Mouse (Mus musculus) urinary bladder, postnatal 25 days (tissue): ENCODE data around the gene Gm11567.
"Not testable (repeated sequence)": the region's sequence is repeated elsewhere in the genome, so short reads cannot be mapped to it uniquely, and the experiment has no call there.

Source experiments
- DNase-seq: peaks from one replicate; pipeline ENCODE4 v3.0.0; 2022; ENCODE audit warnings: low spot score

Gm11567 gene

DNA sequence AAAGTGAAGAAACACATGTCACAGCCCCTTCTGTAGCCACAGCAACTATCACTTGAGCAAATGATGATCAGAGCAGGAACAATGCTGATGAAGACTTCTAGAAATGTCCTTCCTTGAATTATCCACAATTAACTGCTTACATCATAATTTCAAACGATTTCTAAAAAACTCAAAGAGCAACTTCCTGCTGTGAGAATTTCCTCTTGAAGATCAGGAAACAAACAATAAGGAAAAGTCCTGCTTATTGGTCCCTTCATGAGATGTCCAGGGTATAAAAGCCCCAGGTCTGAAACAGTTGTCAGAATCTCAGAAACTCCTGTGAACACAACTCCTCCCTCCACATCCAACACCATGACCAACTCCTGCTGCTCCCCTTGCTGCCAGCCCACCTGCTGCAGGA lies at the start of gene Gm11567:
Gene Gm11567 (plus strand): TSS at position 301 of the 400 bp plus-strand sequence.
- DNase-seq, result not testable (repeated sequence)

DNA sequence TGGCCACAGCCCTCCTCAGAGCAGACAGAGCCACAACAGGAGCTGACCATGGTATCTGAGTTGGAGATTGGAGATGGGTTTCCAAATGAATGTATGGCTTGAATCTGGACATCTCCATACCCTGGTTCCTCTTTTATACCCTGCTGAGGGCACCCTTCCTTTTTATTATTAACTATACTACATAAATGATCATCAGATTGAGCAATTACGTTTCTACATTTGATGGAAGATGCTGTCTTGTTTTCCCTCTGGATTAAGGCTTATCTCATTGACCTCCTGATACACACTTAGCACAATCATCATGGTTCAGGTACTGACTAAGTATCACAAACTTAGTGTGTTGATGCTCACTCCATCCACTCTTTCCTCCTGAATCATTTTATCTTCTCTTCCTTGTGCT lies 41.0 kb upstream of the Gm11567 start, which contains the start of gene 2300003K06Rik:
Gene 2300003K06Rik (minus strand): TSS at position 101 of the 400 bp plus-strand sequence.
- DNase-seq, result no peak

DNA sequence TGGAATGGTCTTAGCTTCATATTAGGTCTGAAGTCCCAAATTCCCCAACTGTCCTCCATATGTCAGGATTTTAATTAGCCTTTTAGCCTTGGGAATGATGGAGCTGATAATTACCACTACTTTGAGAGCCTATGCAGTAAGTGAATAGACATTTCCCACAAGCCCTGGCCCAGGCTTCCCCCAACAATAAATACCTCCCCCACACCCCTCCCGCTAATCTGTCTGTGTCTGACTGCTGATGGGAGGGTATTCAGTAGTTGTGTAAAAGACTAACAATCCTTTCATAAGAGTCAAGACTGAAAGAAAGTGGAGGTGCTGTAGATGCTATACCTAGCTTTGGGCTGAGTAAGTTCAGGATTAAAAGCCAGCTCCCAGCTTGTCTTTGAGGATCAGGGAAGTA lies 36.8 kb upstream of the Gm11567 start:
- DNase-seq, result no peak

DNA sequence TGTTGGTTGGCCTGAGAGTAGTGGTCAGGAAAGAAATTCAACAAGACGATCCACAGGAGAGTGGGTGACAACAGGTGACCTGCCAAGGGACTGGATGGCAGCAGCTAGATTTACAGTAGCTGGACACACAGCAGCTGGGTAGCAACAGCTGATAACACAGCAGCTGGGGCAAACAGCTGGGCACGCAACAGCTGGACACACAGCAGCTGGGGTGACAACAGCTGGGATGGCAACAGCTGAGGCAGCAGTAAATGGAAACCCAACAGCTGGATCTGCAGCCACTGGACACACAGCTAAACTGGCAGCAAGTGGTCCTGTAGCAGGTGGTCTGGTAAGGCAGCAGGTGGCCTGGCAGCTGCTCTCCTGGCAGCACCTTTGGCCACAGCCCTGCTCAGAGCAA lies 32.2 kb upstream of the Gm11567 start:
- DNase-seq, result no peak

DNA sequence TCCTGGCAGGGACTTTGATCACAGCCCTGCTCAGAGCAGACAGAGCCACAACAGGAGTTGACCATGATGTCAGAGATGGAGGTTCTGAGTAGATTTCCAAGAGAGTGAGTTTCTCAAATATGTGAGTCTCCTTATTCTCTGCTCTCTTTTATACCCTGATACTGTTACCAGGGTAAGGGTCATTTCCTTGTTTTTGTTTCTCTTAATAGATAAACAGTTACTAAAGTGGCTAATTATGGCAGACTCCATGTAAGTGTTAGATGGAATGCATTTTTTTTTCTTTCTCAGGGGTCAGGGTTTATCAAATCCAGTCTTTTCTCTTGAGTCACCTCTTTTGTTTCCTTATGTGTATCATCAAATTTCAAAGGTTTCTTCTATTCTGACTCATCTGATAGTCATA lies 27.5 kb upstream of the Gm11567 start, which contains the start of gene Krtap4-16:
Gene Krtap4-16 (minus strand): TSS at position 101 of the 400 bp plus-strand sequence.
- DNase-seq, result no peak

DNA sequence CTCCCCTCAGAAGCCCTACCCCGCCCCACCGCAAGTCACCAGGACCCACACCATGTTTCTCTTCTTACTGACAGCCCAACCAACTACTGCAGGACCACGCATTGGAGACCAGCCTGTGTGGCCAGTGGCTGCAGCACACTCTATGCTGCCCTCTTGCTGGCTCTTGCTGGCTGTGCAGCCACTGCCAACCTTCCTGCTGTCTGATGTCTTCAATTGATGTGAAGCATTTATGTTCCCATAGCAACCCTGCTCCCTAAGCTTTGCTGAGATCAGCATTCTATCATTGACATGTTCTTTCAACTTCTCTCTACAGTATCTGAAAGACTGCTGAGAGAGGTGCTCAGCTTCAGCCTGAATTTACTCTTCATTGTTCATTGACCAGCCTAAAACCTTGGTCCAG lies 24.9 kb upstream of the Gm11567 start:
- no peak for DNase-seq

DNA sequence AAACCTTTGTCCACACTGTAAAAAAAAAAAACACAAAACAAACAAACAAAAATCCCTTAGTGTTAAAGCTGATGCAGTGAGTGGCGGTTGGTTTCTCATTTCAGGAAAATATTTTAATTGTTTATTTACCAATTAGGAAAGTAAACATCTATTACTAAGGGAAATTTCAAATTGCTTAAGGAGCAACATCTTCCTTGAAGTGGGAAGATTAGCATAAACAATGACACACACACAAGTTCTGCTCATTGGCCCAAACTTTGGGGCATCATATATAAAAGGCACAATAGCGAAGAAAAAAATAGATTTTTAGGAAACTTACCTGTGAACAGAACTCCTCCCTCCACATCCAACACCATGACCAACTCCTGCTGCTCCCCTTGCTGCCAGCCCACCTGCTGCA lies 21.4 kb upstream of the Gm11567 start, which contains the start of gene Gm11568:
Gene Gm11568 (plus strand): TSS at position 301 of the 400 bp plus-strand sequence.
- DNase-seq, result no peak

DNA sequence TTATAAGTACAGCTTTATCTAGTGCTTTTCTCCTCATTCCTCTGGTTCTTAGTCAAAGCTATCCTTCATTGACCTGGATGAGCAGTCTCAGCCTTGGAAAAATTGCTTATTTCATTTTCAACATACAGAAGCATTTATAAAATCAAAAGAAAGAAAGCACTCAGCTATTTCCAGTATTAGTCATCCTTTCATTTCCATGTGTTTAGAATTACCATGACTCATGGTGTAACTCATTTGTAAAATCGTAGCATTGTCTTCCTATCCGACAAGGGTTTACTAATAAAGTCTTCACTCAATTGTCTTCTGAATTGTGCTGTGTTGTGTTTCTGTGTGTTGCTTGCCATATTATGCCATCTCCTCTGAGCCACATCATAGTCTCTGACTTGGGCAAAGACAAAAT lies 20.2 kb upstream of the Gm11567 start:
- no peak for DNase-seq

DNA sequence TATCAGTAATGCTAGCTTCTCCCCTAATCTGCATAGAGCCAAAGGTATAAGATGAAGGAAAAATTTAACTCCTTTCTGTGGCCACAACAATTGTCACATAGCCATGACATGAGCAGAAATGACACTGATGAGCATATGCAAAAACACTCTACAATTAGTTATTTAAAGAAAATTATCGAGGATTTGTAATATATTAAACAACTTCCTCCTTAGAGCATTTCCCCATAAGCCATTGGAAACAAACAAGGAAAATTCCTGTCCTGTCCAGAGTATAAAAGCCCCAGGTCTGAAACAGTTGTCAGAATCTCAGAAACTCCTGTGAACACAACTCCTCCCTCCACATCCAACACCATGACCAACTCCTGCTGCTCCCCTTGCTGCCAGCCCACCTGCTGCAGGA lies 14.8 kb upstream of the Gm11567 start, which contains the start of gene Gm11559:
Gene Gm11559 (plus strand): TSS at position 301 of the 400 bp plus-strand sequence.
- DNase-seq, result not testable (repeated sequence)

DNA sequence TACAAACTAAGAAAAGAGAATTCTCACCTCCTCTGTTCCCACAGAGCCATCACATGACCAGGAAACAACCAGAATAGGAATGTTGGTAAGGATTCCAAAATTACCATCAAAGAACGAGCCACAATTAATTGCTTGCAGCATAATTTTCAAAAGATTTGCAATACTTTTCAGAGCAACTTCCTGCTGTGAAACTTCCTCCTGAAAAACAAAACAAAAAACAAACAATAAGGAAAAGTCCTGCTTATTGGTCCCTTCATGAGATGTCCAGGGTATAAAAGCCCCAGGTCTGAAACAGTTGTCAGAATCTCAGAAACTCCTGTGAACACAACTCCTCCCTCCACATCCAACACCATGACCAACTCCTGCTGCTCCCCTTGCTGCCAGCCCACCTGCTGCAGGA lies 5.9 kb upstream of the Gm11567 start, which contains the start of gene Krtap9-1:
Gene Krtap9-1 (plus strand): TSS at position 301 of the 400 bp plus-strand sequence.
- DNase-seq, result not testable (repeated sequence)

DNA sequence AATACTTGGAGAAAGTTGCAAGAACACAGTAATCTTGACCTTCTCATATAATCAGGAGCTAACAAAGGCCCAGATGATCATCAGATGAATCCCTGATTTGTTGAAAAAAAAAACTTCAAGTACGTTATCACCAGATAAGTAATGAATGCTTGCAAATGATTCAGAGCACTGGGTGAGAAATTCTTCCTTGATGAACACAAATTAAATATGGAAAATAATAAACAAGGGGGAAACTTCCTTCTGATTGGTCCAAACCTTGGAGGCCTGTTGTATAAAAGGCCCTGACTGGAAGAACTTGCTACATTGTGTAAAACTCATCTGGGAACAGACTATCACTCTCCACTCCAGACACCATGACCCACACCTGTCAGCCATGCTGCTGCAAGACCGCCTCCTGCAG lies 28.6 kb downstream of the Gm11567 start, which contains the start of gene Krtap31-1:
Gene Krtap31-1 (plus strand): TSS at position 301 of the 400 bp plus-strand sequence.
- no peak for DNase-seq

DNA sequence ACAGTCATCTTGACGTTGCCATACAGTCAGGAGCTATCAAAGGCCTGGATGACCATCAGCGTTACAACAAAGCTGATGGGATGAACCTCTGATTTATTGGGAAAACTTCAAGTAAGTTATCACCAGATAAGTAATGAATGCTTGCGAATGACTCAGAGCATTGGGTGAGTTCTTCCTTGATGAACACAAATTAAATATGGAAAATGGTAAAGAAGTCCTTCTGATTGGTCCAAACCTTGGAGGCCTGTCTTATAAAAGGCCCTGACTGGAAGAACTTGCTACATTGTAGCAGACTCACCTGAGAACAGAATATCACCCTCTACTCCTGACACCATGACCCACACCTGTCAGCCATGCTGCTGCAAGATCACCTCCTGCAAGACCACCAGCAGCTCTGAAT lies 35.5 kb downstream of the Gm11567 start, which contains the start of gene Gm11565:
Gene Gm11565 (plus strand): TSS at position 301 of the 400 bp plus-strand sequence.
- no peak for DNase-seq
